Mouse (Mus musculus): ENCODE data around the gene Rad18. TPM values are rescaled to one million over a fixed set of nuclear protein-coding genes. Genes with fewer than 3 reads are reported as not detected.

Gene Rad18
- total and polyA plus RNA-seq, 2 experiments from 2014 or later, result 9.1 to 12.9 TPM

DNA sequence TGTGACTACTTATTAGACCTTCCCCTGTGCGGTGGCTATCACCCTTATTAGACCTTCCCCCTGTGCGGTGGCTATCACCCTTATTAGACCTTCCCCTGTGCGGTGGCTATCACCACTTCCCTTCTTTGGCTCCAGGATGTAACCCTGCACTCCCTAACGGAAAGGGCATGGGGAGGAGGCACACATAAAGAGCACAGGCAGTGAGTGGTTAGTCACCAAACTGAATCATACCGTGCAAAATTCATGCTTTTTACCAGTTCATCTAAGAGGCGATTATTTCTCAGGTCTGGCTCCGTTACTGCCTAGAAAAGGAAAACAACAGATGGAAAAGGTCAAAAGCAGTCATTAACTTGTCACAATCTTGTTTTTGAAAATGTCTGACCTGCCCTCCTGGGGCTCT, 10.0 kb downstream of the Rad18 start:
- Histone ChIP-seq H3K4me3 (ENCODE audit: low read depth, low read length) (no peak overlapping the region), H3K36me3 (ENCODE audit: insufficient read depth) (no peaks in the 10 kb centered on the region), H3K27ac (ENCODE audit: low read depth, low read length) (no peak overlapping the region), H3K9me3 (ENCODE audit: low read length) (no peaks in the 10 kb centered on the region), H3K4me1 (ENCODE audit: insufficient read depth) (no peaks in the 10 kb centered on the region), H3K9ac (no peak overlapping the region), H3K4me2 (ENCODE audit: low read depth) (no peak overlapping the region), H3K27me3 (ENCODE audit: insufficient read depth, low read length) (no peaks in the 10 kb centered on the region)
- TF ChIP-seq CTCF (IDR thresholded peaks at IDR 0.05; ENCODE audit: low read depth), result no peak
- WGBS, result 79% methylated on average over 7 of the region's 7 CpGs
- DNase-seq (no peak), ATAC-seq (no peak)

DNA sequence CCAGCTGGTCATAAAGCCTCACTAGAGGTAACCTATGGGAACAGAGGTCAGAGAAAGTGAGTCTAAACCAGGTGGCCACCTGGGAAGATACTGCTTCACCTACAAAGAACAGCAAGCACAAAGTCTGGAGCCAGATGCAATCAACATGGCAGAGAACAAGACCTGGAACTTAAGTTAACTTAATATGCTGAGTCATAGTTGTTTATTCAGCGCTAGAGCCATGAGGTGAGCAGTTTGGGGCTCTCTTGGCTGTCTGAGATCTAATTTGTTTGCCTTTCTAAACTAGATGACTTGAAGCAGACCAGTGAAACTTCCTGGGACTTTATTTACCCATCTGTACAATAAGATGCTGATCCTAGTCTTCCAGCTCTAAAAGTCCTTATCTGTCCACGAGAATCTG, 12.4 kb downstream of the Rad18 start:
- H3K27ac ChIP-seq (ENCODE audit: low read depth, low read length), result no peak overlapping the region

DNA sequence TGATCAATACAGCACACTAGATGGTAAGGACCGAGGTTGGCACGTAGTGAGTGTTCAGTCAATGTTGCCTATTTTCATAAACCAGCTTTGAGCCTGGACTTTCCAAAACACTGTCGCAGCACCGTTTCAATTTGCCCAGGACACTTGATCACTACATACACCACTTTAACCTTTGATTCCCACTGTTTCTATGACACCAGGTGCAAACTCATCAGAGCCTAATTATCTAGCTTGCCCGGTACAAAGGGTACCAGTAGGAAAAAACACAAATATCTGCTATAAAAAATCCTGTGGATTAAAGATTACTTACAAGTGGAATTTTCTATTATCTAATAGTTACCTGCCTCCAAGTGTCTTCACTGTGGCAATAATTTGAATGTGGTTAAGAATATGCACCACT, 64.4 kb downstream of the Rad18 start:
- 80% methylated on average over 5 of the region's 5 CpGs for WGBS
- no peak for TF ChIP-seq CTCF (IDR thresholded peaks at IDR 0.05; ENCODE audit: low read depth)
- Histone ChIP-seq H3K9ac (no peak overlapping the region), H3K4me3 (ENCODE audit: low read depth, low read length) (no peak overlapping the region), H3K9me3 (ENCODE audit: low read length) (no peaks in the 10 kb centered on the region), H3K27me3 (ENCODE audit: insufficient read depth, low read length) (no peaks in the 10 kb centered on the region), H3K4me1 (ENCODE audit: insufficient read depth) (no peaks in the 10 kb centered on the region), H3K27ac (ENCODE audit: low read depth, low read length) (no peak overlapping the region), H3K4me2 (ENCODE audit: low read depth) (no peak overlapping the region), H3K36me3 (ENCODE audit: insufficient read depth) (no peaks in the 10 kb centered on the region)
- DNase-seq (no peak), ATAC-seq (no peak)

More for the DNA sequence above, 12.4 kb downstream of the Rad18 start:
- TF ChIP-seq CTCF (IDR thresholded peaks at IDR 0.05; ENCODE audit: low read depth), result no peak
- Histone ChIP-seq H3K36me3 (ENCODE audit: insufficient read depth) (no peaks in the 10 kb centered on the region), H3K9ac (no peak overlapping the region), H3K9me3 (ENCODE audit: low read length) (no peaks in the 10 kb centered on the region), H3K27me3 (ENCODE audit: insufficient read depth, low read length) (no peaks in the 10 kb centered on the region), H3K4me2 (ENCODE audit: low read depth) (no peak overlapping the region), H3K4me1 (ENCODE audit: insufficient read depth) (no peaks in the 10 kb centered on the region), H3K4me3 (ENCODE audit: low read depth, low read length) (no peak overlapping the region)
- DNase-seq (no peak), ATAC-seq (no peak)
- WGBS, result 73% methylated on average over 2 of the region's 2 CpGs

DNA sequence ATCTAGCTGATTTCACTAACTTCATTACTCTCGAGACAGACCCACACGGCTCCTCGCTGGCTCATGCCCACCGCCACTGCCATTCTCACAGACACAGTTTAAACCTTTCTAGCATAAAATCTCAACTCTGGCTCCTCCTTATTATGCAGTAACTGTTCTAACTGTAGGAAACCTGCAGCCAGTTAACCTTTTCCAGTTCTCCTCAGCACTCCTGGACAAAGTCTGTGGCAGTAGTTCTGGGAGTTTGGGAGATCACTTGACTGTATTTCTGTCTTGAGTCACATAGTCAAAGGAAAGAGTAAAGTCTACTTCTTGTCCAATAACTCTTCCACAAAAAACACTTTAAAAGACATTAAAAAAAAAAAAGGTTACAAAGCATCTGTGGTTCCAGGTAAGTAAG, 66.2 kb downstream of the Rad18 start:
- Histone ChIP-seq H3K9ac (no peak overlapping the region), H3K4me1 (ENCODE audit: insufficient read depth) (no peaks in the 10 kb centered on the region), H3K4me2 (ENCODE audit: low read depth) (no peak overlapping the region), H3K27me3 (ENCODE audit: insufficient read depth, low read length) (no peaks in the 10 kb centered on the region), H3K36me3 (ENCODE audit: insufficient read depth) (no peaks in the 10 kb centered on the region), H3K9me3 (ENCODE audit: low read length) (no peaks in the 10 kb centered on the region), H3K4me3 (ENCODE audit: low read depth, low read length) (no peak overlapping the region), H3K27ac (ENCODE audit: low read depth, low read length) (no peak overlapping the region)
- ATAC-seq, result no peak
- no peak for TF ChIP-seq CTCF (IDR thresholded peaks at IDR 0.05; ENCODE audit: low read depth)
- WGBS, result 89% methylated on average over 4 of the region's 4 CpGs
- DNase-seq, result no peak

DNA sequence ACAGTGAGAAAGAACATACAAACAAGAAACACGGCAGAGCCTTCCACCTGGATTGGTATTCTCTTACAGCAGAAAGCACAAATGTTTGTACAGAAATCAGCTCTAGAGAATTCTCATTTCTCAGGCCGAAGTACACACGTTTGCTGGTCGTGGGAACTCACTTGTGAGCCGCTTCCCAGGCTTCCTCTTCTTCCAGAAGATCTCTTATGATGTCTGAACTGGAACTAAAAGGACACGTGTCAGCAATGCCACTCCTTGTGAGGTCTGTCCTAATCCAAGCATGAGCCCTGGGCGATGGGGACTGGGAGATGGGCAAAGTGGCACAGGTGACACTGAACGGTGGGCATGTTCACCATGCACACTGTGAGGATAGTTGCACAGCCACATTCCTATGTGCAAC, 68.2 kb downstream of the Rad18 start:
- no peaks in the 10 kb centered on the region for H3K4me1 ChIP-seq (ENCODE audit: insufficient read depth)
- no peak for ATAC-seq
- TF ChIP-seq CTCF (IDR thresholded peaks at IDR 0.05; ENCODE audit: low read depth), result no peak
- no peak for DNase-seq
- H3K9me3 ChIP-seq (ENCODE audit: low read length), result no peaks in the 10 kb centered on the region
- no peak overlapping the region for H3K4me3 ChIP-seq (ENCODE audit: low read depth, low read length)
- H3K27ac ChIP-seq (ENCODE audit: low read depth, low read length), result no peak overlapping the region
- 86% methylated on average over 8 of the region's 8 CpGs for WGBS
- H3K27me3 ChIP-seq (ENCODE audit: insufficient read depth, low read length), result no peaks in the 10 kb centered on the region
- H3K9ac ChIP-seq, result no peak overlapping the region
- no peaks in the 10 kb centered on the region for H3K36me3 ChIP-seq (ENCODE audit: insufficient read depth)
- H3K4me2 ChIP-seq (ENCODE audit: low read depth), result no peak overlapping the region

DNA sequence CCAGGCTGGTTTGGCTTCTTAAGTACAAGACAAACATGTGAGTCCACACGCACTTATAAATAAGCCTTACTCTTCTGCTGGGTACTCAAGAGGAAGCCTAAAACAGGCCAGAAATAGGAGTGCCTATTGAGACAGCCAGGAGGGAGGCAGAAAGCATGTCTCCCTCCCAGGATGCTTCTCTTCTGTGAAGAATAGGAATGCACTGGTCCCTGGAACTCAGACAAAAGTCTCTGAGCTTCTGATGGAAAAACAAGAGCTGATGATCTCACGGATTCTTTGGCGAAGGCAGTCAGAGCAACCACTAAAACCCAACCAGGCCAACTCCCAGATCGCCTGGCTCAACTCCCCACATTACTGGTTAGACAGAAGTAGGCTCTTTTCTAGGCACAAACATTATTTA, 74.2 kb downstream of the Rad18 start:
- no peaks in the 10 kb centered on the region for H3K36me3 ChIP-seq (ENCODE audit: insufficient read depth)
- TF ChIP-seq CTCF (IDR thresholded peaks at IDR 0.05; ENCODE audit: low read depth), result no peak
- no peak overlapping the region for H3K27ac ChIP-seq (ENCODE audit: low read depth, low read length)
- DNase-seq, result no peak
- no peaks in the 10 kb centered on the region for H3K9me3 ChIP-seq (ENCODE audit: low read length)
- H3K27me3 ChIP-seq (ENCODE audit: insufficient read depth, low read length), result no peaks in the 10 kb centered on the region
- H3K9ac ChIP-seq, result no peak overlapping the region
- no peak for ATAC-seq
- no peaks in the 10 kb centered on the region for H3K4me1 ChIP-seq (ENCODE audit: insufficient read depth)
- no peak overlapping the region for H3K4me3 ChIP-seq (ENCODE audit: low read depth, low read length)
- WGBS, result 76% methylated on average over 4 of the region's 4 CpGs
- H3K4me2 ChIP-seq (ENCODE audit: low read depth), result no peak overlapping the region

DNA sequence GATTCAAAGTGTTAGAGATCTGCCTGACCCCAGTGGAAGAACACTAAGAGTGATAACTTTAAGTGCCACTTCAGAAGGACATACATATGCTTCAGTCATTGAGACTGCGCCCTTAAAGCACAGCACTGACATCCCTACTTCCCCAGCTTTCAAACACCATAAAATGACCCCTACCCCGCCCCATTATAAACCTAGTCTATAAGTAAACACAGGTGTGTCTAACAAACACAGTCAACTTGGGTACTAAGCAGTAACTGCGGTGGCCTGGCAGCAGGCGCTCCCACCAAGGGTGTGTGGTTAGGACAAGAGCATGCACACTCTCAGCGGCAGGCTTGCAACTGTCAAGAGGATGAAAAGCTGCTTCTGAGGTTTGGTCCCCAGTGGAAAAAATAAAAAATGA, 76.5 kb downstream of the Rad18 start:
- Histone ChIP-seq H3K4me3 (ENCODE audit: low read depth, low read length) (no peak overlapping the region), H3K36me3 (ENCODE audit: insufficient read depth) (no peaks in the 10 kb centered on the region), H3K4me2 (ENCODE audit: low read depth) (no peak overlapping the region), H3K9ac (no peak overlapping the region), H3K9me3 (ENCODE audit: low read length) (no peaks in the 10 kb centered on the region), H3K27me3 (ENCODE audit: insufficient read depth, low read length) (no peaks in the 10 kb centered on the region), H3K27ac (ENCODE audit: low read depth, low read length) (no peak overlapping the region), H3K4me1 (ENCODE audit: insufficient read depth) (no peaks in the 10 kb centered on the region)
- no peak for TF ChIP-seq CTCF (IDR thresholded peaks at IDR 0.05; ENCODE audit: low read depth)
- 90% methylated on average over 5 of the region's 5 CpGs for WGBS
- DNase-seq, result no peak
- ATAC-seq, result no peak
